Mouse (Mus musculus): ENCODE measurements around the gene Kif26b.

GRCm38 (mm10) chr1:178597757-178598156, 68.8 kb downstream of the Kif26b start:
- TF ChIP-seq CTCF (IDR thresholded peaks at IDR 0.05; ENCODE audit: control insufficient read depth, insufficient read depth, insufficient replicate concordance, low read depth, low read length) (no peak), POLR2A (IDR thresholded peaks at IDR 0.05; ENCODE audit: control insufficient read depth, low read depth, low read length) (no peak)

Data from testis, adult 2 months (tissue).